Mouse (Mus musculus): ENCODE data around the gene Prkcd.

The Prkcd gene

GRCm38 (mm10) chr14:30625856-30626726 lies at the start of gene Prkcd:
Prkcd (minus strand) TSS chr14:30626210.
- DNase-seq: peak; percentile 96

GRCm38 (mm10) chr14:30674947-30675346 lies 48.9 kb upstream of the Prkcd start:
- DNase-seq: peak; percentile 78

- peak; percentile 92 for DNase-seq
These were observed 45.9 kb upstream of the Prkcd start for GRCm38 (mm10) chr14:30671986-30672312.

DNA sequence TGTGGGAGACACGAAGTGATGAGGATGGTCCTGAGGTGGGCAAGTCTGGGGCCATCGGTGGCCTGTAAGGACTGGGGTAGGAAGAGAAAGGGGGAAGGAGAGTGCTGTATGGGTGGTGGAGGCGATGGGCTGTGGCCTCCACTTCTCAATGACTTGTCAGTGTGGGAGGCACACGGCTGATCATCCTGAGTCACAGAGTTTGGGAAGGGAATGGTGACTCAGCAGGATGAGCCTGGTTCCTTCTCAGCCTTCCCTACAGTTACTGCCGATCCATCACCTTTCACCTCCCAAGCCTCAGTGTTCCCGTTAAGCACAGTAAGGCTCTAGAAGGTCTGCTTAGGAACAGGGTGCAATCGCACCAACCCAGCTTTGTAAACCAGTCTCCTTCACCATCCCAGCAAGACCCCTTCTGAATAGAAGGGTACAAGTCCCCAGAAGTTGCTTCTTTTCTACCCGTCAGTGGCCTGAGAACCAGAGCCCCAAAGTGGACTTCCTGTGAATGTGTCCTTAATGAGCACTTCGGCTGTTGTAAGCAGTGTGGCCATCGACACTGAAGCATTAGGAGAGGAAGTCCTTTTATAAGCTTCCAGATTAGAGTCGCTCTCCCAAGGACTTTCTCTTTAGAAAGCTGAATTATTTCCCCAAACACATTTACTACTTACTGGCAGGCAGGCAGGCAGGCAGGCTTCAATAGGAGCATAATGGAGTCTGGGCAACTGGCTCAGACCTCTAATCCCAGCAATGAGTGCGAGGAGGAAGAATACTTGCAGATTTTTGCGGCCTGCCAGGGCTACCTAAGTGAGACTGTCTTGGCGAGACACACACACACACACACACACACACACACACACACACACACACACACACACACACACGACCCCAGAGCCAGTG lies 45.3 kb upstream of the Prkcd start:
- DNase-seq: no peak

- no peak for DNase-seq
These were observed 44.2 kb upstream of the Prkcd start for GRCm38 (mm10) chr14:30670161-30670560.

DNA sequence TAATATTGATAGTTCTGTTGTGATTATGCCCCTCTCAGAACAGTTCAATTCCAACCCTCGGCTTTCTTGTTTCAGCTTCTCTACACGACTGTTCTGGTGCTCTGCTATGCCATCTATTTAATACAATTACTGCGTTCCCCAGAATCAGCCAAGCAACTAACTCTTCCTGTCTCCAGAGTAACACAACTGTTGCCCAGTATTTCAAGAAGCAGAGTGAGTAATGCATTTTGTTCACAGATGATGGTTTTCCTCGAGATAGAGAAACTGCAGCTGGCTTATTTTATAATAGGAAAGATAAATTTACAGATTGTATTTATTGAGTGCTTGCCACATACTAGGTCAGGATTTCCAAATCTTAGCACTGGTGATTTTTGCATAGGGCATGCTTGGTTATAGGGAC lies 40.6 kb upstream of the Prkcd start:
- no peak for DNase-seq

DNA sequence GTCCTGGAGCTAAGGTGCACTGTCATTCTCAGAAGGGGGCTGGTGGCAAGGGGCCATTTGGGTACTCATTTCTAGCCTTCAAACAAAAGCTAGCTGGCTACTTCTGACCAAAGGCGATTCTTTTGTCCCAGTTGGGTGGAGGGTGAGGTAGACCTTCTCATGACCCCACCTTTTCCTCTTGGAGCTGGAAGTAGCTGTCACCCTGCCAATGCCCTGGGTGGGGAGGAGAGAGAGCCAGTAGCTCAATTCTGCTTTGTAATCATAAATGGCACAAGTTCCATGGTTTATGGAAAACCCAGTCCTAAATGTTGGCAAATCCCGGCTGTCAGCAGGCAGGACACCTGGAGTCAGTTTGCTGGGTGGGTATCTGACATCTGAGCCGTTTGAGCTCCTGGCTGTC lies 40.1 kb upstream of the Prkcd start:
- no peak for DNase-seq

GRCm38 (mm10) chr14:30655531-30655930 lies 29.5 kb upstream of the Prkcd start:
- DNase-seq: no peak

DNA sequence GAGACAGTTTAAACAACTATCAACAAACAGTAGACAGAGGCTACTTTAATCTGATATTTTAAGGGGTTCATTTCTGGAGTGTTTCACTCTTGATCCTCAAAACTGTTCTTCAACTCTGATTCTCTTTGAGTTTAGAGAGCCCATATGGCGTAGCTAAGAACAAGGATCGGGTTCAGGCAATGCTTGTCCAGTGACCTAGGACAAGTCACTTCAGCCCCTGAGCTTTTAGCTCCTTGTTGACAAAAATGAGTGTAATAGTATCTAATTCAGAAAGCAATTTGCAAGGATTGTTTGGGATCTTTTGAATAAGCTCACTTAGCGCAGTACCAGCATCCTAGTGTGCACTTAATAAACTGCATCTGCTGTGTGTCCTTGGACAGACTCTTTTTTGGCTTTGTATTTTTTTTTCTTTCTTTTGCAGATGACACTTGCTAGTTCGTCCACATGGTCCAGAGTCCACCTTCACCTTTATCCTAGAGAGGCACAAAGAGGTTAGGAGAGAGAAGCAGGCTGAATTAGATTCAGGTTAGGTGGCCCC lies 28.8 kb upstream of the Prkcd start:
- no peak for DNase-seq

GRCm38 (mm10) chr14:30653943-30654659 lies 28.1 kb upstream of the Prkcd start, which contains the start of gene Rft1:
Rft1 (plus strand) TSS chr14:30654360.
- peak; percentile 99 for DNase-seq

- no peak for DNase-seq
These were observed 25.0 kb upstream of the Prkcd start for GRCm38 (mm10) chr14:30650969-30651368.

- no peak for DNase-seq
These were observed 23.7 kb upstream of the Prkcd start for GRCm38 (mm10) chr14:30649745-30650144.

DNA sequence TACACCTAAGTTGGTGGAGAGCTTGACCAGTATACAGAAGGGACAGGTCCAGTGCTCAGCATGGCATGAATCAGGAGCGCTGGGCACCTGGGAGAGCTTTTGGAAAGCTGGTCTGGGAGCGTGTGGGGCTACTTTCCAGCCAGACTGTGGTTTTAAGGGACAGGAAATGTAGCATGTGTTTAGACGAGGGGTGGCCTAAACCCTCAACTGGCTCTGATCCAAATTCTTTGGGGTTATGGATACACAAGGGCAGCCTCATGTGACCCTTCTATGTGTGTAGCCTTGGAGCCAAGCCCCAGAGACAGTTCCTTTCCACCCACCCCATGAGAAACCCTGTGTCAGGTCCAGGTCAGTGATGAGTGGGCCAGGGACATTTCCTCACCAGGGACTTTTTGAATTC lies 22.5 kb upstream of the Prkcd start:
- DNase-seq: no peak

DNA sequence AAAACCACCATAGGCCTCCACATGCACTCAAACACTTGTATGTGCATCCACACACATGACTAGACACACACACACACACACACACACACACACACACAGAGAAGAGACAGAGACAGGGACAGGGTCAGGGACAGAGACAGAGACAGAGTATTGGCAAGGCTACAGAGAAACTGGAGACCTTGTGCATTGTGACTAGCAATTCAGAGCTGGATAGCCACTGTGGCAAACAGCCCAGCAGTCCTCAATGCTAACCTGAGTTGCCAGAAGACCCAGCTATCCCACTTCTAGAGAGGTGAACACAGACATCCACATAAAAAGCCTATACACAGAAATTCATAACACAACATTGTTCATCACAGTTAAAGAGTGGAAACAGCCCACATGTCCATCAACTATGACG lies 20.5 kb upstream of the Prkcd start:
- no peak for DNase-seq

- no peak for DNase-seq
These were observed 19.1 kb upstream of the Prkcd start for GRCm38 (mm10) chr14:30645066-30645465.

DNA sequence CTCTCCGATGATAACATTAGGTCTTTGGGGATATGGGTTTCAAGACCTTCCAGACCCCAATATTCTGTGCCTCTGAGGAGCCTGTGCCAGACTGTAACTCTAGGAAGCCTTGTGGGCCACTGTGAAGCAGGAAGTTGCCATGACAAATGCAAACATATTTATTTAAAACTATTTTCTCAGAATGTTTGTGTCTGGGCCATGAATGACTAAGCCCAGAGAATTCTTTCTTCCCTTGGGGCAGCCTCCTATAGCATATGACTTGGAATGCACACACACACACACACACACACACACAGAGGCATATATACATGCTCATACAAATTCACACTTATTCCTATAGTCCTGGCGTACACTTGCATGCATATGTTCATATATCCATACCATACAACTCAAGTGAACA lies 18.0 kb upstream of the Prkcd start:
- DNase-seq: no peak

DNA sequence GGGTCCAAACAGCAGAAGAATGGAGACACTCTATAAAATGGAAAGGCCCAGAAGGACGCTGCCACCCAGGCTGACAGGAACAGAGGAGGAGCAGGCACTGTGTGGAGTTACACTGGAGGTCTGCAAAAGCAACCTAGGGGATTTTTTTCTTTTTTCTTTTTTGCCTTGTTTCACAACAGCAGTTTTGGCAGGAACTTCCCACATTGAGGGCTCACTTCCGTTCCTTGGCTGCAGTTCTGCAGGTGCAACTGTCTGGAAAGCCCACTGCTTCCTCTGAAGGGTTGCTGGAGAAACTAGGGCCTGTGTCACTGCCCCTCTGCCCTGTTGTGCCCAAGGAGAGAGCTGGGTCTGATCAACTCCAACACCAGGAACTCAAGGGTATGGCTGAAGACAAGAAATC lies 15.7 kb upstream of the Prkcd start:
- DNase-seq: peak; percentile 46

DNA sequence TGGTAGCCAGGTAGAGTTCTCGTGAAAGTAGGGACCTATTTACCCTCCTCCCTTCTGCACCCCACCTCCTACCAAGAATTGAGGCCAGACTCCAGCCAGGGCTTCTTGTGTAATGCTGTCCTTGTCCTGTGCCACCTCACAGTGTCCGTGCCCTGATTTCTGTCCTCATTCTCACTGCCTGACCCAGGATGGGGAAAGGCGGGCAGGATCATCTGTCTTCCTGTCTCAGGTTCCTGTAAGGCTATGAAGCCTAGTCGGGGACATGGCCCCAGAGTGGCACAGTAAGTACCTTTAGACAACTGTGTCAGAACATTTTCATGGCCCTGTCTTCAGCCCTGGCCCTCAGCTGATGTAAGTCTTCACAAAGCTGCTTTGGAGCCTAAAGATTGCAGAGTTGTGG lies 12.7 kb upstream of the Prkcd start:
- no peak for DNase-seq

- DNase-seq: no peak
These were observed 12.0 kb upstream of the Prkcd start for GRCm38 (mm10) chr14:30638009-30638408.

DNA sequence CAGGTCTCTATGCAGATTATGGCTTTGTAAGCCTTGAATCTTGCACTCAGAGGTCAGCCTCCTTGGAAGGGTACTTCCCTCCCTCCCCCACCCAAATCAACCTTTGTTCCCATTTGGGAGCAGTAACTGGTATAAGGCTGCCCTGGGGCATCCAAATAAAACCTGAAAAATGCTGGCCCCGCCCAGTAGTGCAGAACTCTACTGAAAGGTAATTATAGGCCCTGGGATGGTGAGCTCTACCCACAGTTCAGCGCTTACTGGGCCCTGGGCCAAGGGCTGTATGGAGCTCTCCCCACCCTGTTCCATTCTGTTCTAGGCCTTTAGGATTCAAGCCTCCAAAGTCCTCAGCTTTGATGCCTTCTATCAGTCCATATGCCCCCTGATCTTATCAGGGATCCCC lies 11.1 kb upstream of the Prkcd start:
- DNase-seq: no peak

GRCm38 (mm10) chr14:30636499-30636898 lies 10.5 kb upstream of the Prkcd start:
- DNase-seq: no peak

DNA sequence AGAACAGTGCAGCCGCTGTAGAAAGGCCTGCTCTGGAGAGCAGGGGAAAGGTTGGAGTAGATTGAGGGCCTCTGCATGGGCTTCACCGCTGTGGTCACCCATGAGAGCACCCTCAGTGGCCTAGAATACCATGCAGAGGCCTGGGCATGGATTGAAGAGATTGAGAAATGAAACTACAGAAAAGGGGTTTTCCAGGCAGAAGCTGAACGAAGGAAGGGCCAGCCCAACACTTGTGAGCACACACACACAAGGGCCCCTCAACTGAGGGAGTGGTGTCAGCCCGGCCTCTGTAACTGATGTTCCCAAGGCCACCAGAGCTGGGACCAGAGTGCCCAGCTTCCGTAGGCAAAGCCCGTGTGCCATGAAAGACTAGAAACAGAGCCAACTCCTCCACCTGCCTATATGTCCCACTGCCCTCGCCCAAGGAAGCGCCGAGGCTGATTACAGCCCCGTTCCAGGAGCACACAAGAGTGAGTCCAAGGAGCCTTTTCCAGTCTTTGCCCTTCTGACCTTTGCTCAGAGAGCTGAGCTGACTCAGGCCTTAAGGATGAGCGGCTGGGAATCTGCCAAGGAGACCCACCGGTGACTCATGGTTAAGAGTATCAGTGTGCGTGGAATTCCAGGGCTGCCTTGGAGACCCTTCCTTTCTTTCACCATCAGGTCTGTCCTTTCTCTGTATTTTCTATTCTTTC lies 9.4 kb upstream of the Prkcd start:
- no peak for DNase-seq
